Mouse (Mus musculus): ENCODE measurements around the gene Pde2a. TPM values are rescaled to one million over a fixed set of nuclear protein-coding genes. Genes with fewer than 3 reads are reported as not detected.

Pde2a gene
- polyA plus RNA-seq, 1 experiment from 2014 or later = 19.0 TPM

DNA sequence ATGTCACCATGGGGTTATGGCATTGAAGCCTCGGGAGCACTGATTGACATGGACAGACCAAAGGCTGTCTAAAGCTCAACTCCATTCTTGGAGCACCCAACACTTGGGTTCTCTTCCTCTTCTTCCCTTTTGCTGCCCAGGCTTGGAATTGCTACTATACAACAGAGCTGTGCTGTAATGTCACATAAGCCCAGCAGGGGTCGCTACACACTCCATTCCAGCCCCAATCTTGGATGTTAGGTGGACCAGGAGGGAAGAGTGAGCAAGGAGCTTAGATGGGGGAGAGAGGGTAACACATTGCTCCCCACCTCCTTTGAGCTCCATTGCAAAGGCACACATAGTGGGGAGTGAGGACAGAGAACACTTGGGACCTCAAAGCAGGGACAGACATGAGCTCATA lies 6.2 kb downstream of the Pde2a start:
- no peak overlapping the region for H3K27ac ChIP-seq (ENCODE audit: low read length)
- no peak for ATAC-seq (ENCODE audit: insufficient read depth, low FRiP score)
- H3K4me2 ChIP-seq (ENCODE audit: low read depth, low read length) = no peak overlapping the region
- no peak overlapping the region for H3K4me3 ChIP-seq (replicated peaks; ENCODE audit: low read length)
- no peak overlapping the region for H3K9ac ChIP-seq (ENCODE audit: low read length)
- H3K27me3 ChIP-seq (ENCODE audit: control insufficient read depth, insufficient read depth, low read length) = no peaks in the 10 kb centered on the region
- H3K4me1 ChIP-seq (ENCODE audit: control insufficient read depth, insufficient read depth, low read length) = no peaks in the 10 kb centered on the region
- 20% methylated on average over 2 of the region's 2 CpGs for WGBS
- H3K9me3 ChIP-seq (replicated peaks; ENCODE audit: control insufficient read depth, low read length) = no peaks in the 10 kb centered on the region
- H3K36me3 ChIP-seq (ENCODE audit: control insufficient read depth, insufficient read depth, low read length) = no peaks in the 10 kb centered on the region

GRCm38 (mm10) chr7:101435038-101435437 lies 13.5 kb downstream of the Pde2a start:
- WGBS = 59% methylated on average over 6 of the region's 6 CpGs
- no peak for ATAC-seq (ENCODE audit: insufficient read depth, low FRiP score)

GRCm38 (mm10) chr7:101437876-101438275 lies 16.4 kb downstream of the Pde2a start:
- no peaks in the 10 kb centered on the region for H3K27me3 ChIP-seq (ENCODE audit: control insufficient read depth, insufficient read depth, low read length)
- WGBS = 0% methylated on average over 1 of the region's 1 CpGs
- H3K9ac ChIP-seq (ENCODE audit: low read length) = no peak overlapping the region
- H3K9me3 ChIP-seq (replicated peaks; ENCODE audit: control insufficient read depth, low read length) = no peaks in the 10 kb centered on the region
- no peak for ATAC-seq (ENCODE audit: insufficient read depth, low FRiP score)
- H3K36me3 ChIP-seq (ENCODE audit: control insufficient read depth, insufficient read depth, low read length) = no peaks in the 10 kb centered on the region
- H3K4me1 ChIP-seq (ENCODE audit: control insufficient read depth, insufficient read depth, low read length) = no peaks in the 10 kb centered on the region
- no peak overlapping the region for H3K27ac ChIP-seq (ENCODE audit: low read length)
- H3K4me3 ChIP-seq (replicated peaks; ENCODE audit: low read length) = no peak overlapping the region
- H3K4me2 ChIP-seq (ENCODE audit: low read depth, low read length) = no peak overlapping the region

More at GRCm38 (mm10) chr7:101435038-101435437, 13.5 kb downstream of the Pde2a start:
- Histone ChIP-seq H3K9me3 (replicated peaks; ENCODE audit: control insufficient read depth, low read length) (no peaks in the 10 kb centered on the region), H3K4me2 (ENCODE audit: low read depth, low read length) (no peak overlapping the region), H3K4me3 (replicated peaks; ENCODE audit: low read length) (no peak overlapping the region), H3K9ac (ENCODE audit: low read length) (no peak overlapping the region), H3K27me3 (ENCODE audit: control insufficient read depth, insufficient read depth, low read length) (no peaks in the 10 kb centered on the region), H3K4me1 (ENCODE audit: control insufficient read depth, insufficient read depth, low read length) (no peaks in the 10 kb centered on the region), H3K27ac (ENCODE audit: low read length) (no peak overlapping the region), H3K36me3 (ENCODE audit: control insufficient read depth, insufficient read depth, low read length) (no peaks in the 10 kb centered on the region)

DNA sequence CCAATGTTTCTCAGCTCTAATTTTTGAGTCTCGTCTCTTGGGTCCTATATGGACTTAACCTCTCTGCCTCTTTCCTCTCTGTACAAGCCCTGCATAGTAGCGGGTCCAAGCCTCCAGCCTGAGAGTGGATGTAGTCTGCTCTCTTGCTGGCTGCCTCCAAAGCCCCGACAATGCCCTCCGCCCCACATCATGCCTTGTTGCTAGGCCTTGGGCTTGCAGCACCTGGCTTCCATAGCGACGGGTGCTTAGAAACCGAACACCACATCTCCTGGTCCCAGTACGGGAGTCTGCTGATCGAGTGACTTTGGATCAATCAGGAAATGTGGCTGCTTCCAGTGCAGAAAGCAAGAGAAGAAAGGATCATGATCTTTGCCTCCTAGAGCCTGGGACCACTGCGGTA lies 21.6 kb downstream of the Pde2a start:
- H3K9ac ChIP-seq (ENCODE audit: low read length) = no peak overlapping the region
- H3K4me2 ChIP-seq (ENCODE audit: low read depth, low read length) = no peak overlapping the region
- H3K36me3 ChIP-seq (ENCODE audit: control insufficient read depth, insufficient read depth, low read length) = no peaks in the 10 kb centered on the region
- ATAC-seq (ENCODE audit: insufficient read depth, low FRiP score) = no peak
- no peaks in the 10 kb centered on the region for H3K27me3 ChIP-seq (ENCODE audit: control insufficient read depth, insufficient read depth, low read length)
- no peak overlapping the region for H3K27ac ChIP-seq (ENCODE audit: low read length)
- no peaks in the 10 kb centered on the region for H3K9me3 ChIP-seq (replicated peaks; ENCODE audit: control insufficient read depth, low read length)
- no peak overlapping the region for H3K4me3 ChIP-seq (replicated peaks; ENCODE audit: low read length)
- no peaks in the 10 kb centered on the region for H3K4me1 ChIP-seq (ENCODE audit: control insufficient read depth, insufficient read depth, low read length)
- 64% methylated on average over 10 of the region's 10 CpGs for WGBS

- no peak overlapping the region for H3K4me3 ChIP-seq (replicated peaks; ENCODE audit: low read length)
- ATAC-seq (ENCODE audit: insufficient read depth, low FRiP score) = no peak
- 71% methylated on average over 4 of the region's 4 CpGs for WGBS
These were observed 22.7 kb downstream of the Pde2a start for GRCm38 (mm10) chr7:101444211-101444610.

GRCm38 (mm10) chr7:101449855-101450254 lies 28.4 kb downstream of the Pde2a start:
- H3K4me2 ChIP-seq (ENCODE audit: low read depth, low read length) = no peak overlapping the region
- H3K4me3 ChIP-seq (replicated peaks; ENCODE audit: low read length) = no peak overlapping the region
- peaks cover 12% of the 10 kb centered on the region for H3K27me3 ChIP-seq (ENCODE audit: control insufficient read depth, insufficient read depth, low read length)
- no peak overlapping the region for H3K27ac ChIP-seq (ENCODE audit: low read length)
- H3K9me3 ChIP-seq (replicated peaks; ENCODE audit: control insufficient read depth, low read length) = no peaks in the 10 kb centered on the region
- peaks cover 4% of the 10 kb centered on the region; the same call in 1 of the 2 replicates for H3K4me1 ChIP-seq (ENCODE audit: control insufficient read depth, insufficient read depth, low read length)
- no peak for ATAC-seq (ENCODE audit: insufficient read depth, low FRiP score)
- WGBS = 29% methylated on average over 3 of the region's 3 CpGs
- no peak overlapping the region for H3K9ac ChIP-seq (ENCODE audit: low read length)
- H3K36me3 ChIP-seq (ENCODE audit: control insufficient read depth, insufficient read depth, low read length) = no peaks in the 10 kb centered on the region

More at GRCm38 (mm10) chr7:101444211-101444610, 22.7 kb downstream of the Pde2a start:
- Histone ChIP-seq H3K27ac (ENCODE audit: low read length) (no peak overlapping the region), H3K36me3 (ENCODE audit: control insufficient read depth, insufficient read depth, low read length) (no peaks in the 10 kb centered on the region), H3K27me3 (ENCODE audit: control insufficient read depth, insufficient read depth, low read length) (no peaks in the 10 kb centered on the region), H3K4me2 (ENCODE audit: low read depth, low read length) (no peak overlapping the region), H3K4me1 (ENCODE audit: control insufficient read depth, insufficient read depth, low read length) (no peaks in the 10 kb centered on the region), H3K9me3 (replicated peaks; ENCODE audit: control insufficient read depth, low read length) (no peaks in the 10 kb centered on the region), H3K9ac (ENCODE audit: low read length) (no peak overlapping the region)

- H3K27ac ChIP-seq (ENCODE audit: low read length) = no peak overlapping the region
- H3K4me2 ChIP-seq (ENCODE audit: low read depth, low read length) = peak overlapping the region; percentile 95
- WGBS = under 1% methylated on average over 50 of the region's 68 CpGs
- ATAC-seq (ENCODE audit: insufficient read depth, low FRiP score) = peak; percentile 88
- H3K36me3 ChIP-seq (ENCODE audit: control insufficient read depth, insufficient read depth, low read length) = no peaks in the 10 kb centered on the region
- H3K9me3 ChIP-seq (replicated peaks; ENCODE audit: control insufficient read depth, low read length) = no peaks in the 10 kb centered on the region
- H3K9ac ChIP-seq (ENCODE audit: low read length) = peak overlapping the region; percentile 62
- peaks cover 12% of the 10 kb centered on the region for H3K27me3 ChIP-seq (ENCODE audit: control insufficient read depth, insufficient read depth, low read length)
- peak overlapping the region; percentile 64 for H3K4me3 ChIP-seq (replicated peaks; ENCODE audit: low read length)
- H3K4me1 ChIP-seq (ENCODE audit: control insufficient read depth, insufficient read depth, low read length) = peaks cover 4% of the 10 kb centered on the region; the same call in 1 of the 2 replicates
These were observed 29.2 kb downstream of the Pde2a start for GRCm38 (mm10) chr7:101450422-101451401.

GRCm38 (mm10) chr7:101452669-101453068 lies 31.2 kb downstream of the Pde2a start:
- H3K9me3 ChIP-seq (replicated peaks; ENCODE audit: control insufficient read depth, low read length) = no peaks in the 10 kb centered on the region
- H3K36me3 ChIP-seq (ENCODE audit: control insufficient read depth, insufficient read depth, low read length) = no peaks in the 10 kb centered on the region
- H3K27me3 ChIP-seq (ENCODE audit: control insufficient read depth, insufficient read depth, low read length) = peaks cover 12% of the 10 kb centered on the region
- peak overlapping the region; percentile 64 for H3K4me3 ChIP-seq (replicated peaks; ENCODE audit: low read length)
- H3K9ac ChIP-seq (ENCODE audit: low read length) = no peak overlapping the region
- WGBS = 86% methylated on average over 3 of the region's 3 CpGs
- peak overlapping the region; percentile 25; the same call in 1 of the 2 replicates for H3K4me2 ChIP-seq (ENCODE audit: low read depth, low read length)
- H3K27ac ChIP-seq (ENCODE audit: low read length) = no peak overlapping the region
- ATAC-seq (ENCODE audit: insufficient read depth, low FRiP score) = no peak
- H3K4me1 ChIP-seq (ENCODE audit: control insufficient read depth, insufficient read depth, low read length) = peaks cover 4% of the 10 kb centered on the region; the same call in 1 of the 2 replicates

DNA sequence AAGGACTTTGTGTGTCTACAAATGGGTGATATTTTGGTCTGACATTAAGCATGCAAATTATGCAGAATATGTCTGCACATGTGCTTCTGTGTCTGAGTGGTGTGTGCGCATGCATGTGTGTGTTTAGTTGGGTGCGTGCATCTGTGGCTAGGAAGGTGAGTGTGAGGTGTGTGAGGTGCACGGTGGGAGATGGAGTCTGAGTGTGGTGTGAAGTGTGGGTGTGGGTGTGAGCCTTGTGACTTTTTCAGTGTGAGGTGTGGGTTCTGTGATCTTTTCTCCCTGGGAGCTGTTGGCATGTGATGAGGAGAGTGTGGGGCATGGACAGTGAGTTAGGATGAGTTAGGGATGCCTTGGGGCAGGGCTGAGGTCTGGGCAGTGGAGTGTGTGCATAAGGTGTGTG lies 31.8 kb downstream of the Pde2a start:
- H3K4me2 ChIP-seq (ENCODE audit: low read depth, low read length) = no peak overlapping the region
- WGBS = 78% methylated on average over 3 of the region's 3 CpGs
- no peak for ATAC-seq (ENCODE audit: insufficient read depth, low FRiP score)
- H3K9me3 ChIP-seq (replicated peaks; ENCODE audit: control insufficient read depth, low read length) = no peaks in the 10 kb centered on the region
- no peaks in the 10 kb centered on the region for H3K36me3 ChIP-seq (ENCODE audit: control insufficient read depth, insufficient read depth, low read length)
- H3K27me3 ChIP-seq (ENCODE audit: control insufficient read depth, insufficient read depth, low read length) = peaks cover 12% of the 10 kb centered on the region
- H3K27ac ChIP-seq (ENCODE audit: low read length) = no peak overlapping the region
- H3K4me3 ChIP-seq (replicated peaks; ENCODE audit: low read length) = peak overlapping the region; percentile 5; the same call in 1 of the 2 replicates
- no peak overlapping the region for H3K9ac ChIP-seq (ENCODE audit: low read length)
- peaks cover 4% of the 10 kb centered on the region; the same call in 1 of the 2 replicates for H3K4me1 ChIP-seq (ENCODE audit: control insufficient read depth, insufficient read depth, low read length)

Measured in stomach, embryonic 16.5 days (tissue).